Mouse (Mus musculus) layer of hippocampus, adult 11-12 months (tissue): Measurements from ENCODE around the gene Spag9.

Experiments used
- DNase-seq: peaks from one replicate; pipeline ENCODE4 v3.0.0; 2022; ENCODE audit warnings: low spot score

The Spag9 gene

DNA sequence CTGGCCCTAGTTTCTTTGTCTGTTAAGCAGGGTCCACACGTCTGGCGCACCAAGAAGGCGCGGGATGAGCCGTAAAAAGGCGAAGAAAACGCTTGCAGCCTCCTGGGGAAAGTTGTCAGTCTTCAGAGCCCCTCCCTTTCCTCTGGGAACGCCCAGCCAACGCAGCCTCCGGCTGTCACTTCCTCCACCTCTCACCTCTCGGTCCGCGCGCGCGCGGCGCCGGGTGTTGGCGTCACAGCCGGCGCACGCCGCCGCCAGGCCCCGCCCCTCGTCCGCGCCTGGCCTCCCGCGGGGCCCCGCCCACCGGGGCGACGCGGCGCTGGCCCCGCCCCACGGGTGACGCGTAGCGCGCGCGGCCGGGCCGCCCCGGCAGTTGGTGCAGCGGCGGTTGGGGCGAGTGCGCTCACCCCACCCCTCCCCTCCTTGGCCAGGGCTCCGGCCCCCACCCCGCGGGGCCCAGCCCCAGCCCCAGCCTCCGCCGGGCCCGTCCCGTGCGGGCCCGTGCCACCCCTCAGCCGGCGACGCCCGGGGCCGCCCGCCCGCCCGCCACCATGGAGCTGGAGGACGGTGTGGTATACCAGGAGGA lies at the start of gene Spag9:
TSS of gene Spag9 (plus strand) at position 372 of the 586 bp plus-strand sequence.
- DNase-seq, result peak; percentile 93

DNA sequence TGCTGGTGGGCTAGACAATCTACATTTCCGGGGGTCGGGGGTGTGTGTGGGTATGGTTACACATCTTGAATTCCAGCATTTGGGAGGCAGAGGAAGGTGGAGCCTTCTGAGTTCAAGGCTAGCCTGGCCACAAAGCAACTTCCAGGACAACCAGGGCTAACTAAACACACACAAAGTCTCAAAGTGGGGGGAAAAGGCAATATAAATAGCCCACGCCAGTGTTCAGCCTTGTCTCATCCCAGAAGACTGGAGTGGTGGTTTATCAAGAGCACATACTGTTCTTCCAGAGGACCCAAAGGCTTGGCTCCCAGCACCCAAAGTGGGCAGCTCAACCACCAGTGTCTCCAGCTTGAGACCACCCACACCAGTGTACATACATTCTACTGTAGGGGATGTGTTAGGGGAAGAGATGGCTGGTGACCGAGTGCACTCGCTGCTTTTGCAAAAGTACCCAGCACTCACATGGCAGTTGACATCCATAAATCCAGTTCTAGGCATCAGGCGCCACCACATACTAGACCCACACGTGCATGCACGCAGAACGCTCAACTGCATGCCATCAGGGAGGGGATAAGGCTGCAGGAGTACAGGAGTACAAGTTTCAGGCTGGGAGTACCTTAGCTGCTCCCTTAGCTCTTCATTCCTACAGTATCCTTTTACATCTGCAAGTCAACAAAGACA lies 46.9 kb upstream of the Spag9 start:
- no peak for DNase-seq

GRCm38 (mm10) chr11:93950045-93950444 lies 45.8 kb upstream of the Spag9 start:
- no peak for DNase-seq

DNA sequence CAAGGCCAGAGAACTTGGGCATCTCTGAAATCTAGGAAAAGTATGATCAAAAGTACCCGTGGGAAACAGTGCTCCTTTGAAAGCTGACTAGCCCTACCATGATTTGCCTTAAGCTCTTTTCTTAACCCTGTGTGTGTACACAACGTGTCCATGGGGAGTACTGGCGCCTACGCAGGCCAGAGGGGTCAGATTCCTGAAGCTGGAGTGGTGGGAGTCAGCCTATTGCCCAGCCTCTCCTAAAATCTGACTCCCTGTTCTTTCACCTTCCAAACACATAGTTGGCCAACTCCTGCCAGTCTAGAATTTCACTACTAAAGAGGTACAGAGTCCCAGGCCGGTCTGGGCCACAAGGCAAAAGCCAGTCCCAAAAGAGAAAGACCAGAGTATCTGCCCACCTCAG lies 43.5 kb upstream of the Spag9 start:
- no peak for DNase-seq

GRCm38 (mm10) chr11:93954738-93955255 lies 41.1 kb upstream of the Spag9 start:
- no peak for DNase-seq

DNA sequence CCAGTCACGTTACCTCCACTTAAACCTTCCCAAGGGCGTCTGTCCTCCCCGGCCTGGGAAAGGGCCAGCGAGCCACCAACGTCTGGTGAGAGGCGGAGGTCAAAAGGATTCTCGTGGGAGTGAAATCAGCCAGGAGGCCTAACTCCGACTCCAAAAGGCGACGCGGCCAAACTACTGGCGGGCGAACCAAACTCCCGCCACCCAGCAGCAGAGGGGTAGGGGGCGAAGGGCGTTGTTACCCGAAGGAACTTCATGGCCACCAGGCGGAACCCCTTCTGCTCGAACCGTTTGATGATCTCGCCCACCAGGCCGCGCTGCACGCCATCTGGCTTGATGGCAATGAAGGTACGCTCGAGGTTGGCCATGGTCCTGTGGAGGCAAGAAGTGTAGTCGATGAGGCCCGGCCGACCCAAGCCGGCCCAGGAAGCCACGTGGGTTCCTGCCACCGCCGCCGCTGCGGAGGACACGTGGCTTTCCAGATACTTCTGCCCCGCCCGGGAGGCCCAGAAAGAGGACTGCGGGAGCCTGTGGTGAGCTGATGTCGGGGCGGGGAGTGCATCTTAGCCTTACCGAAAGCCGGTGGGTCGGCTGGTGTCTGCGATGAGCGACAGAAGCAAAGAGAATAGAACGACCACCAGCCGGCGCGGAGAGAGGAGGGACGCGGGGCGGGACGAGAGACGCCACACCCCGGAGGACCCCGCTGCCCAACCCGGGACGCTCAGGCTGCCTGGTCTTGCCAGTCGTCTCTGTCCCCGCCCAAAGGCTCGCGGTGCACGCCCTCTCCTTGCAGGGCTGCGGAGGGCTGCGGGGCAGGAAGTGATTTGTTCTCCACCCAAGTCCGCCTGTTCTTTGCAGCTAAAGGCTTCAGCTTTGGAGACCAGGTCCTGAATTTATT lies 40.4 kb upstream of the Spag9 start:
- peak; percentile 89 for DNase-seq

DNA sequence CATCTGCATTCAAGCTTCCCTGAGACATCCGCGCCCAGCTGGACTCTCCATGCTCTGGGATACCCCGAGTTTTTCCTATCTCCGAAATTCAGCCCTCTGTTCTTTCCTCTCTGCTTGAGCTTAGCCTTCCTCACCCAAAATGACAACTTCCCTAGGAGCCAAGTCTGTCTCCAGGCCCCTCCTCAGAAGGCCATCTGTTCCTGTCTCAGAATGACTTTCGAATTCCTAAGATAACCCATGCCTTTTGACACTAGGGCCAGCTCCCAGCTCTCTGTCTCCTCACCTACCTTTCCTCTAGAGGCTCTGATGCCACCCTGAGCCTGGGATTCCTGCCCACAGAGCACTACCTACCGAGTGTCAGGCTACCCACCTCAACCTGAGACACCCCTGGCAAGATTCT lies 39.7 kb upstream of the Spag9 start, which contains the start of gene Nme2:
TSS of gene Nme2 (minus strand) at position 101 of the 400 bp plus-strand sequence.
- no peak for DNase-seq

DNA sequence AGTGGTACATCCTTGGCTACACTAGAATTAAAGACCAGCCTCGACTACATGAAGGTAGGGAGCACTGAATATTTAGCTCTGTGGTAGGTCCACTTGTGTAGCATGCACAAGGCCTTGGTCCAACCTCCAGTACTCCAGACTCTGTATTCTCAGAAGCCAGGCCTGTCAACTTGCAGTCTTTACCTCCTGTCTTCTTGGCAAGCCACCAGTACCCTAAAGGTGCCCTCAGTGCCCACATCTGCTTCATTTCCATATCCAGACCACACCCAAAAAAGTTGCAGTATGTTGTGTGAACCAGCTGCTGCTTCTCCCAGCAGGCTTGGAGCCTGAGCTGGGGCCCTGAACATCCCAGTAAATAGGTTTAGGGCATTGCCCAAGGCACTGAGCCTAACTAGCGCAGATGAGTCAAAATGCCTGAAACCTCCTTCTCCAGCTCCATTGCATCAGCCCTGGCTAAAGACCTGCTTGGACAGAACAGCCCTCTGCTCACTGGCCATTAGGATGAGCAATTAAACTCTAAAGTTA lies 38.8 kb upstream of the Spag9 start:
- no peak for DNase-seq

DNA sequence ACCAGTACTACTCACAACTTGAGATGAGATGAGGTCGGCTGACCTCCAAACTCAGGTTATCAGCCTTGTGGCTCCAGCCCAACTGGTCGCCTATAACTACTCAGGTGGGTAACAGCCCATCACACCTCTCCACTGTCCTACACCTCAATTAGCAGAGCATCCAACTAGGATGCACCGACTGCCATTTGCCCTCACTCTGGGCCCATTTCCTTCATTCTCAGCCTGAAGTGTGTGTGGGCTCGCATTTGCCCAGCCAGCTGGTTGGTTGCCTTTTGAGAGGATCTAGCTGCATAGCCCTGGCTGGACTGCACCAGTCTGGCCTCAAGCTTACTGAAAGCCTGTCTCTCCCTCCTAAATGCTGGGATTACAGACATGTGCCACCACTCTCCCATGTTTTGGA lies 38.1 kb upstream of the Spag9 start:
- DNase-seq, result no peak

DNA sequence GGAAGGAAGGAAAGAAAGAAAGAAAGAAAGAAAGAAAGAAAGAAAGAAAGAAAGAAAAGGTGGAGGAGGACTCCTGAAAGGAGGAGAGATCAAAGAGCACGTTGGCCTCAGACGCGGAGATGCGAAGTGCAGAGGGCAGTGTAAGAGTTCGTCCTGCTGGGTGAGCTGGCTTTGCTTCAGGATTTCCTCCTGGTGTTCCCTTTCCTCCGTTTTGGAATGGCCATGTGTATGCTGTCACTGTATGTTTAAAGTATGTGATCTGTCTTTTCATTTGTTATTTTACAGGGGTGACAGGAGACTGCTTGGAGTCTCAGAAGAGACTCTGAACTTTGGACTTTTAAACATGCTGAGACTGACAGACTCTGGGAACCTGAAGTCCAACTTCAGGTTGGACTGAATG lies 34.4 kb upstream of the Spag9 start:
- no peak for DNase-seq

DNA sequence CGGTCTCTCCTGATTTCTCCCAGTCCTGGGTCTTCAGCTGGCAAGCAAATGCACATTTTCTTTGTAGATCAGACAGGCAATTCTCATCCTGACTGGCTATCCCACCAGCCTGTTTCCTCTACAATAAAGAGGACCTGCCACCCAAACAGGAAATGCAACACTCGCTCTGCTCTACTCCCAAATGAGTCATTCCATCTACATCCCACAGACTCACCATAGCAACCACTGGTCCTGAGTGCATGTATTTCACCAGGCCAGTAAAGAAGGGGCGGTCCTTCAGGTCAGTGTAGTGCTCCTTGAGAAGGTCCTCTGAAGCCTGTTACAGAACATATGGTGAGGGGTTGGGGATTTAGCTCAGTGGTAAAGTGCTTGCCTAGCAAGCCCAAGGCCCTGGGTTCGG lies 32.9 kb upstream of the Spag9 start:
- no peak for DNase-seq

DNA sequence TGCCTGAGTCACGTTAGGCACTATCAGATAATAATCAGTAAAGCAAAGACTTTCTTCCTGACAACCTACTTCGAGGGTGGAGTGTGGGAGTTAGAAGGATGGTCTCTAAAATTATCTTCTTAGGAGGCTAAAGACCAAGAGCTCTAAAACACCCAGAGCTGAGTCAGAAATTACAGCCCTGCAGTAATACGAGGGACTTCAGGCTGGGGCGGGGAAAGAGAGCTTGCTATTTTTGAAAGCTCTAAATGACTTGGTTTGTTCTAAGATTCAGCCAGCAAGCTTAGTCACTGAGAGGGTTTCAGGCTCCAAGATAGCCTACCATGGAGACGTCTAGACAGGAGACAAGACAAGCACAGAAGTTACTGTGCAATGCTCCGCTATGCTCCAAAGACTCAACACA lies 30.5 kb upstream of the Spag9 start:
- DNase-seq, result no peak

DNA sequence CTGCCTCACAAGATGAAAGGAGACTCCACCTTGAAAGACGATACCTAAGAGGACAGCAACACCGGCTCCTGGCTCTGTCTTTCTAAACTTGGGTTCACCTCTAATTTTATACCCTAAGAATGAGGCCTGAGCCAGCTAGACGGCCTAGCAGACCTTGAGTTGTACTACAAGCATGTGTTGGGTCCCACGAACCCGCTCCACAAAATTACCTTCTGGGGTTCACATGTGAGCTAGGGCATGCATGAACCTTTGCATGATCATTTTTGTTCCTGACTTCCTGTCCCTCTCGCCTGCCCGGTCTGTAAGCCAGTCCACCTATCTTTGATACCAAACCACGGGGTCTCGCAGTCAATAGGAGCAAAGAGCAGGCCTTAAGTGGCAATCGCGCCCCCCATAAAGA lies 28.5 kb upstream of the Spag9 start:
- DNase-seq, result no peak

DNA sequence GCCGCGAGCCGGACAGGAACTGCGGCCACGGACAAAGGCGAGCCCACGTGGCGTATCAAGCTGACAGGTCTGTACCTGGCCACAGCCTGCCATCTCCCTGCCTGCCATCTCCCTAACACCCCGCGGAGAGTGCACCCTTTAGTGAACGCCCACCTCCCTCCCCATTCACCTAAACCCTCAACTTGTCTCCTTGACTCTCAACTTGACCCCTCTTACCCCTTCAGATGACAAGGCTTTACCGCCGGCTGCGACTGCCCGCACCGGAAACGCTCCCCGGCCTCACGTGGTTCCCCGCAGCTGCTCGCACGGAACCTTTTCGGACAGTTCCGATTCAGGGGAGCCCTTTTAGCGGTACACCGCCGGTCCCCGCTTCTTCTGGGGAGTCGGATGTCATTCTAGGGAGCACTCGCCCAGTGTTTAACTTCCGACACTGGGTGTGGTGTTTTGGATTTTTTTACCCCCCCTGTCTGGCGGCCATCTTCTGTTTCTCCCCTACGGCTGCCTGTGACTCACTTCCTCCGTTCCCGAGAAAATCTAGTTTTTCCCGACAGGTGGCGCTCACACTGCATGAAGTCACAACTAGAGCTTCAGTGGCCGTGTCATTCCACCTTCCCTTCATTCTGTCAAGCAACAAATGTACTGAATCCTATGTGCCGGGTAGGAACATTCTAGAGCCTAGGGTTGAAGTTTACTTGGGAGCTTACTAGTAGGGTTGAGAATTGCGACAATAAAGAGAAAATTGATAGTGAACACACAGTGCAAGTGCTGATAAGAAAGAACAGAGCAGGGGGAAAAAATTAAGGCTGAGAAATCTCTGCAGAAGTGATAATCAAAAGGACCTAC lies 27.7 kb upstream of the Spag9 start, which contains the start of the genes Gm20390 and Nme1:
TSS of gene Gm20390 (minus strand) at position 289 of the 843 bp plus-strand sequence.
TSS of gene Nme1 (minus strand) at position 517 of the 843 bp plus-strand sequence.
- peak; percentile 99 for DNase-seq

DNA sequence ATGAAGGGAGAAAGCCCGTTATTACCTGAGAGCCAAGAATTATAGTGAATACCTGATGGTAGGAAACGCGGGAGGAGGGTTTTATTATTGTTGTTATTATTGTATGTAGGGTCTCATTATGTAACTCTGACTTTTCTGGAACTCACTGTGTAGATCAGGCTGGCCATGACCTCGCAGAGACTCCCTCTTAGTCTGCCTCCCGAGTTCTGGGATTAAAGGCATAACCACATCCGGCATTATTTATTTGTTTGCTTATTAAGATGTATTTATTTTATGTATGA lies 27.1 kb upstream of the Spag9 start:
- no peak for DNase-seq

DNA sequence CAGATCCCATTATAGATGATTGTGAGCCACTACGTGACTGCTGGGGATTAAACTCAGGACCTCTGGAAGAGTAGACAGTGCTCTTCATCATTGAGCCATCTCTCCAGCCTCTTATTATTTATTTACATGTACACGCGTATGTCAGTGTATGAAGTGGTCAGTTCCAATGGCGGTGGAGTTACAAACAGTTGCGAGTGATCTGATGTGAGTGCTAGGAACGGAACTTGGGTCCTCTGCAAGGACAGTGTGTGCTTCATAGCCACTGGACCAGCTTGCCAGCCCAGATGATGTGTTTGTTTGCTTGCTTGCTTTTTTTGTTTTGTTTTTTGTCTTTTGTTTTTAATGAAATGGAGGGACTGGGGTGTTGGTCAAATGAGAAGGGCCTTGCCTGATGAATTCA lies 26.7 kb upstream of the Spag9 start:
- no peak for DNase-seq

DNA sequence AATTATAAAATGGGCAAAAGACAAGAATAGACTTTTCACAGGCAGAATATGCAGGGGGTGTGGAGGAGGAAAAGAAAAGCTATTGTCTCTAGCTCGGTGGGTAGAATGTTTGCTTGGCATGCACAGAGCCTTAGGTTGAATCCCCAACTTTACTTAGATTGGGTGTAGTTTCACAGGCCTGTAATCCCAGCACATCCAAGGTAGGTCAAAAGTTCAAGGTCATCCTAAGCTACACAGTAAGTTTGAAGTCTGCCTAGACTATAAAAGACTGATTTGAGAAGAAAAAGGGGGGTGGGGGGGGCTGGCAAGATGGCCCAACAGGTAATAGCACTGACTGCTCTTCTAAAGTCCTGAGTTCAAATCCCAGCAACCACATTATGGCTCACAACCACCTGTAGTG lies 26.1 kb upstream of the Spag9 start:
- no peak for DNase-seq

- DNase-seq, result no peak
Observed at GRCm38 (mm10) chr11:93972951-93973350, 22.9 kb upstream of the Spag9 start.

GRCm38 (mm10) chr11:93979502-93980049 lies 16.3 kb upstream of the Spag9 start:
- no peak for DNase-seq

DNA sequence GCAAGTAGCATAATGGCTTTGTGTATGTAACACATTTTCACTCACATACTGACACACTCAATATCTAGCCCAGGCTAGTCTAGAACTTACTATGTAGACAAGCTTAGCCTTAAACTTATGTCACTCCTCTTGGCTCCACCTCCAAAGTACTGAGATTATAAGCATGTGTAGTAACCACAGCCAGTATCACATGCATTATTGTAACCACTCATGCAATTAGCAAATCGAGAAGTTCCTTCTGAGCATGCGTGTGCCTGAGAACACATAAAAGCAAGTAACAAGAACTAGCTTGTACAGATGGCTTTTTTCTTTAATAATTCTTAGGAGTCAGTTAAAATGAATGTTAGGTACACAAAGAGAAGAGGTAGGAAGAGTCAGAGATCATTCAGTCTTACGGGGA lies 11.3 kb upstream of the Spag9 start:
- DNase-seq, result no peak

- DNase-seq, result no peak
Observed at GRCm38 (mm10) chr11:93985265-93985664, 10.6 kb upstream of the Spag9 start.
